Mouse (Mus musculus) forebrain, embryonic 11.5 days (tissue): Measurements from ENCODE around the gene Pecr. TPM values are rescaled to one million over a fixed set of nuclear protein-coding genes. Genes with fewer than 3 reads are reported as not detected.
"Not testable (repeated sequence)": the region's sequence is repeated elsewhere in the genome, so short reads cannot be mapped to it uniquely, and the experiment has no call there.

Experiments
- ATAC-seq: fragments of 200-750 bp; cut with Nextera tagmentation; replicated peaks from 2 replicates; pipeline ENCODE4 v1.8.0; 2017; ENCODE audit warnings: moderate TSS enrichment; ENCODE audit not compliant: low FRiP score
- DNase-seq: peaks from one replicate; pipeline ENCODE4 v3.0.0-alpha.2; 2017; ENCODE audit warnings: low spot score
- H3K27ac ChIP-seq: fragments of 300-500 bp; sonication (generic); 2 replicates; pipeline ENCODE4 v1.5.1; 2014; ENCODE audit warnings: low read depth, low read length
- H3K27me3 ChIP-seq: fragments of 300-500 bp; sonication (generic); 2 replicates; pipeline ENCODE4 v1.6.1; 2014; ENCODE audit warnings: mild to moderate bottlenecking, low read length, mixed read lengths; ENCODE audit not compliant: control insufficient read depth, insufficient read depth
- H3K36me3 ChIP-seq: fragments of 300-500 bp; sonication (generic); 2 replicates; pipeline ENCODE4 v1.6.1; 2014; ENCODE audit warnings: mild to moderate bottlenecking, low read length, moderate library complexity, mixed read lengths; ENCODE audit not compliant: control insufficient read depth, insufficient read depth
- H3K4me1 ChIP-seq: fragments of 300-500 bp; sonication (generic); replicated peaks from 2 replicates; pipeline ENCODE4 v1.6.1; 2014; ENCODE audit warnings: low read length, mixed read lengths; ENCODE audit not compliant: control insufficient read depth, insufficient read depth
- H3K4me2 ChIP-seq: fragments of 300-500 bp; sonication (generic); 2 replicates; pipeline ENCODE4 v1.6.1; 2014; ENCODE audit warnings: low read depth, mild to moderate bottlenecking, low read length, moderate library complexity, mixed read lengths; ENCODE audit not compliant: severe bottlenecking
- H3K4me3 ChIP-seq: fragments of 300-500 bp; sonication (generic); 2 replicates; pipeline ENCODE4 v1.5.1; 2014; ENCODE audit warnings: low read depth, low read length
- H3K9ac ChIP-seq: fragments of 300-500 bp; sonication (generic); 2 replicates; pipeline ENCODE4 v1.6.1; 2014; ENCODE audit warnings: low read length
- H3K9me3 ChIP-seq: fragments of 300-500 bp; sonication (generic); 2 replicates; pipeline ENCODE4 v1.6.1; 2016; ENCODE audit warnings: low read length, mixed read lengths; ENCODE audit not compliant: control insufficient read depth
- WGBS: fragments of 180-500 bp; shearing (Covaris S2); extraction: QIAGEN DNeasy Blood & Tissue Kit; methylation state at CpG from one replicate; pipeline ENCODE4 v1.1.7; 2014; 5-methylcytosine and 5-hydroxymethylcytosine counted together
- polyA plus RNA-seq: library from polyadenylated mRNA; unstranded; fragments of >200 nt; fragmentation: Nextera tagmentation; extraction: Ambion mirVana; gene quantifications from 2 replicates; pipeline ENCODE4 v1.2.1, GENCODE M21; 2014

Gene Pecr
- polyA plus RNA-seq, 1 experiment from 2014 or later = 14.5 TPM

DNA sequence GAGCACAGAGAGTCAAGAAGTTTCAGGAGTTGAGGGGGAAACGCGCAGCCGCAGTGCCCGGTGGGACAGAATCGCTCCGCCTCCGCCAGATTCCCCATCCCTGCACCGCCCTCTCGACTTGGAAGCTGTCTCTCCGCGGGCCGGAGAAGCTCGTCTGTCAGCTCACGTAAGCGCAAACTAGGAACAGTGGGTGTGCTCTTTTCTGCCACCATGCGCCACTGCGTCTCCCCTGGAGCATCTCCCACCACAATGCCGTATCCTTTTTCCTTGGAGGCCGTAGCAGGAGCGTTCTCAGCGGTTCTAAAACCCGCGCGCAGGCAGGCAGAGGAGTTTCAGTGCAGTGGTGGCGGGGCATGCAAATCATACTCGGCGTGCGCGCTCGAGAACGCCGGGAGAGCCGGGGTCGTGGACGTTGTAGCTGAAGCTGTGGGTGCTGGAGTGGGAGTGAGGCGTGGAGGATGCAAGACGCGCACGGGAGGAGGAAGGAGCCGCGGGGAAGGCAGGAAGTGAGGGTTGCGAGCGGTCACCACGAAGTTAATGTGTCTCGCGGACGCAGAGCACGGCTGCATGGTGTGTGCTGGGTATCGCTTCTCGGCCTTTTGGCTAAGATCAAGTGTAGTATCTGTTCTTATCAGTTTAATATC is 47.6 kb downstream of the Pecr start:
- not testable (repeated sequence) for H3K9me3 ChIP-seq, H3K36me3 ChIP-seq, H3K4me1 ChIP-seq, H3K27ac ChIP-seq, H3K27me3 ChIP-seq
- ATAC-seq (peak; percentile 87), DNase-seq (peak; percentile 86)
- Histone ChIP-seq H3K4me2 (peak overlapping the region; percentile 76), H3K9ac (peak overlapping the region; percentile 52), H3K4me3 (peak overlapping the region; percentile 49)
- under 1% methylated on average over 35 of the region's 50 CpGs for whole genome bisulfite sequencing

DNA sequence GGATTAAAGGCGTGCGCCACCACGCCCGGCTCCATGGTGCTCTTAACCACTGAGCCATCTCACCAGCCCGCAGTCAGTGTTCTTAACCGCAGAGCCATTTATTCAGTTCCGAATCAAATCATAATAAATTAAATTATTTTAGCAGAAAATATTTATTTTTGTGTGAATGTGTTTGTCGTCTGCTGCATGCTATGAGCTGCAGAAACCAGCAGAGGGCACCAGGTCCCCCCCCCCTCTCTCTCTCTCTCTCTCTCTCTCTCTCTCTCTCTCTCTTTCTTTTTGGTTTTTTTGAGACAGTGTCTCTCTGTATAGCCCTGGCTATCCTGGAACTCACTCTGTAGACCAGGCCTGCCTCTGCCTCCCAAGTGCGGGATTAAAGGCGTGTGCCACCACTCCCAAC is 51.5 kb downstream of the Pecr start:
- H3K36me3 ChIP-seq, ATAC-seq, H3K9me3 ChIP-seq: not testable (repeated sequence)

DNA sequence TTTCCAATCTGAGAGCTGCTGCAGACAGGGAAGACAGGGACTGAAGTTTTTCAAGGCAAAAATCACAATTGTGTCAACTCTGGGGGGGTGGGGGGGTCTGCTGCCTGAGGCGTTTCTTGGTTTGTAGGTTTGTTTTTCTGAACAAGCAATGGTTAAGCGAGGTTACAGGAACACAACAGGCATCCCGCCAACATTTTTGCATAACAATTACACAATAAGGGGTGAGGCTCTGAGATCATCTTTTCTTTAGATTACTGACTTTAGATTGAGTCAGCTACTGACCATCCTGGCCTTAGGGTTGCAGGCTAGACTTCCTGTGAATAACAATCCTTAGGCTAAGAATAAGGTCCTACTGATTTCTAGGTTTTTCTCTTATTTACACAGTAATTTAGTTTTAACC is 55.1 kb downstream of the Pecr start:
- H3K27ac ChIP-seq = no peak overlapping the region
- H3K36me3 ChIP-seq = no peaks in the 10 kb centered on the region
- peaks cover 10% of the 10 kb centered on the region for H3K27me3 ChIP-seq
- no peaks in the 10 kb centered on the region for H3K9me3 ChIP-seq
- no peak overlapping the region for H3K9ac ChIP-seq
- H3K4me2 ChIP-seq = no peak overlapping the region
- WGBS = 33% methylated on average over 3 of the region's 3 CpGs
- DNase-seq (no peak), ATAC-seq (no peak)
- no peak overlapping the region for H3K4me3 ChIP-seq
- peaks cover 2% of the 10 kb centered on the region; the same call in 1 of the 2 replicates for H3K4me1 ChIP-seq

More for the DNA sequence above, 51.5 kb downstream of the Pecr start:
- not testable (repeated sequence) for H3K4me1 ChIP-seq, H3K9ac ChIP-seq, DNase-seq, H3K4me3 ChIP-seq, H3K27me3 ChIP-seq, H3K27ac ChIP-seq, H3K4me2 ChIP-seq
- 77% methylated on average over 10 of the region's 10 CpGs for WGBS

DNA sequence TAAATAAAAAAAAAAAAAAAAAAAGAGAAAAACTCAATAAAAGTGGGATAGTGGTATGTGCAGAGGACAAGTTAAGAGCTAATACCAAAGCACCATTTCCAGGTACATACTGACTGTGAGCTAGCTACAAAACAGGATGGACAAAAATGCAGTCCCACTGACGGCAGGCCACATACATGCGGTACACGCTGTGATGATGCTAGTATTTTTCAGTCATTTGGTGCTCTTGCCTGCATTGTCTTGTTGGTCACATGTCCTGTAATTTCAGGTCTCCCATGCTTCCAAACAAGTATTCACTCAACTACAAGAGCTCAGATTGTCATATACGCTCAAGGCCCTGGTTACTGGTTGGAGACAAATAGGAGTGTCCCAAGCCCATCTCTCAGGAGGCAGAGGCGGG is 56.6 kb downstream of the Pecr start:
- H3K36me3 ChIP-seq = no peaks in the 10 kb centered on the region
- DNase-seq (no peak), ATAC-seq (no peak)
- no peak overlapping the region for H3K4me2 ChIP-seq
- no peak overlapping the region for H3K27ac ChIP-seq
- 91% methylated on average over 5 of the region's 5 CpGs for WGBS
- no peaks in the 10 kb centered on the region for H3K9me3 ChIP-seq
- no peak overlapping the region for H3K4me3 ChIP-seq
- H3K27me3 ChIP-seq = peaks cover 10% of the 10 kb centered on the region
- no peak overlapping the region for H3K9ac ChIP-seq
- H3K4me1 ChIP-seq = peaks cover 2% of the 10 kb centered on the region; the same call in 1 of the 2 replicates

DNA sequence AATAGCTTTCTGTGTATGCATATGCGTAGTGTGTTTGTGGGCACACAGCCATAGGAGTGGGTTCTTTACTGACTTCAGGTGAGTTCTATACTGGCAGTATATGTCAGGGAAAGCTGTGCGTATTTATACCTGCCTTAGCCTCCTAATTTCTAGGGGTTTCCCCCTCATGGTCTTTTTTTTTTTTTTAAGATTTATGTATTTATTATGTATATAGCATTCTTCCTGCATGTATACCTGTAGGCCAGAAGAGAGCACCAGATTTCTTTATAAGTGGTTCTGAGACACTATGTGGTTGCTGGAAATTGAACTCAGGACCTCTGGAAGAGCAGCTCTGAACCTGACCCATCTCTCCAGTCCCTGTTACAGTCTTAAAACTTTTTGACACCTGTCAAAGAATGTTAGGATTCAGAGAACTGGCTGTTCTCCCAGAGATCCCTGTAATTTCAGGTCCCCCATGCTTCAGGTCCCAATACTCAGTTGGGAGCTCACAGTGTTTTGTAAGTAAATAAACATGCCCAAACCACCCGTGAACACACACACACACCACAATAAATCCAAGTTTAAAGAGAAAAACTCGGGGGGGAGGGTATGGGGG is 57.1 kb downstream of the Pecr start:
- Histone ChIP-seq H3K27me3 (peaks cover 10% of the 10 kb centered on the region), H3K4me2 (no peak overlapping the region), H3K27ac (no peak overlapping the region), H3K4me3 (no peak overlapping the region), H3K9me3 (no peaks in the 10 kb centered on the region), H3K36me3 (no peaks in the 10 kb centered on the region), H3K9ac (no peak overlapping the region), H3K4me1 (peaks cover 2% of the 10 kb centered on the region; the same call in 1 of the 2 replicates)
- DNase-seq (no peak), ATAC-seq (peak; percentile 3; the same call in 1 of the 2 replicates)
- WGBS = 58% methylated on average over 4 of the region's 4 CpGs

DNA sequence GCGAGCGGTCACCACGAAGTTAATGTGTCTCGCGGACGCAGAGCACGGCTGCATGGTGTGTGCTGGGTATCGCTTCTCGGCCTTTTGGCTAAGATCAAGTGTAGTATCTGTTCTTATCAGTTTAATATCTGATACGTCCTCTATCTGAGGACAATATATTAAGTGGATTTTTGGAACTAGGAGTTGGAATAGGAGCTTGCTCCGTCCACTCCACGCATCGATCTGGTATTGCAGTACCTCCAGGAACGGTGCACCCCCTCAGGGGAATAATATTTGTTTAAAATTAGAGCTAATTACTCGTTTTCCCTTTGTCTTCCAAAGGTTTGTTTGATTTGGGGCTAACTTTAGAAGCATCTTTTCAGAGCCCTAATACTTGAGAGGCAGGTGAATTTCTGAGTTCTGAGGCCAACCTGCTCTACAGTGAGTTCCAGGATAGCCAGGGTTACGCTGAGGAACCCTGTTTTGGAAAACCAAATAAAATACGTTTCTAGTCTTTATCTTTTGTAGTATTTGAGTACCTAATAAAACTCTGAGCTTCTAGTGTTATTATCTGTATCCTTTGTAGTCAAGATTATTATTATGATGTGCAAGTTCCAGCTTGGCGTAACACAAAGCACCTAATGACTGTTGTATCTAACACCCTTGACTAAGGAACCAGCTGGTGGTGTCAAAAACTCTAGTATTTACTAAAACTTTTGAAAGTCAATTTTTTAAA is 57.8 kb downstream of the Pecr start:
- Histone ChIP-seq H3K27ac (no peak overlapping the region), H3K9ac (peak overlapping the region; percentile 49; the same call in 1 of the 2 replicates), H3K4me2 (no peak overlapping the region; the same call in 1 of the 2 replicates), H3K4me1 (peaks cover 2% of the 10 kb centered on the region; the same call in 1 of the 2 replicates), H3K27me3 (peaks cover 10% of the 10 kb centered on the region), H3K9me3 (no peaks in the 10 kb centered on the region), H3K4me3 (peak overlapping the region; percentile 34), H3K36me3 (no peaks in the 10 kb centered on the region)
- peak; percentile 89 for ATAC-seq
- WGBS = 1% methylated on average over 9 of the region's 18 CpGs
- DNase-seq = peak; percentile 63

DNA sequence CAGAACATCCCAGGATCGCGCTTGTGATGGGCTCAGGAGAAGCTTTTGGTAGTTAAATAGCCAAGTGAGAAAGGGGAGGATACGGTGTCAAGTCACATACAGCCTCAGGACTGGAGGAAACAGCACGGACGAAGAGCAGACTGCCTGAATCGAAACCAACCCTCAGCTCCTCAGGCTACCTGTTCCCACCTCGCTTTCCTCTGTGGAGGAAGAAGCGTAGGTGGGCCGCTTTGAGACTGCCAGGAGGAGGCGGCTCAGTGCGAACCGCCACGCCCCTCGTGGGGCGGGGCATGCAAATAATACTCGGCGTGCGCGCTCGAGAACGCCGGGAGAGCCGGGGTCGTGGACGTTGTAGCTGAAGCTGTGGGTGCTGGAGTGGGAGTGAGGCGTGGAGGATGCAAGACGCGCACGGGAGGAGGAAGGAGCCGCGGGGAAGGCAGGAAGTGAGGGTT is 58.4 kb downstream of the Pecr start:
- Histone ChIP-seq H3K27me3 (peaks cover 10% of the 10 kb centered on the region), H3K9ac (peak overlapping the region; percentile 49; the same call in 1 of the 2 replicates), H3K4me2 (peak overlapping the region; percentile 58), H3K4me3 (peak overlapping the region; percentile 34)
- H3K4me1 ChIP-seq, H3K27ac ChIP-seq, H3K9me3 ChIP-seq, H3K36me3 ChIP-seq: not testable (repeated sequence)
- under 1% methylated on average over 25 of the region's 31 CpGs for WGBS
- ATAC-seq (peak; percentile 92), DNase-seq (peak; percentile 89)

DNA sequence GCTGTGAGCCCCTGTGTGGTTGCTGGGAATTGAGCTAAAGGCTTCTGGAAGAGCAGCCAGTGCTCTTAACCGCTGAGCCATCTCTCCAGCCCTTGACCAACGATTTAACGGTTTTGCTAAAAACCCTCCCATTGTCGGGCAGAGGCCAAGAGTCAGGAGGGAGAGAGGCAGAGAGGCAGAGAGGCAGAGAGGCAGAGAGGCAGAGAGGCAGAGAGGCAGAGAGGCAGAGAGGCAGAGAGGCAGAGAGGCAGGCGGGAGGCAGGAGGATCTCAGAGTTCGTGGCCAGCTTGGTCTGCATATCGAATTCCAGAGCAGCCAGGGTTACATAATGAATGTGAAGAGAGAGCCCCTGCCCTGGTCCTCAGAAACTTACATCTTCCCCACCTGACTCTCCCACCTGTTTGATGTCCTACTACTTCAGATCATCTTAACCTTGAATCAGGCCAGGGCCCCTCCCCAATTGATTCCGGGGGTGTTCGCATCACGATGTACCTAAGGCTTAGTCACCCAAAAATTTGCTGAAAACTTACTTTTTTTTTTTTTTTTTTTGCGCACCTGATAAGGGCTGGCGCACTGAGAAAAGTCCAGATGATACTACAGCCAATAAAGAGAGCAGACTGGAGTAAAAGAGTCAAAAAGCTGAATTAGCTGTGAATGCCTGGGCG is 58.9 kb downstream of the Pecr start:
- DNase-seq (no peak), ATAC-seq (no peak)
- Histone ChIP-seq H3K36me3 (no peaks in the 10 kb centered on the region), H3K9ac (peak overlapping the region; percentile 49; the same call in 1 of the 2 replicates), H3K27ac (no peak overlapping the region), H3K4me3 (peak overlapping the region; percentile 34), H3K27me3 (peaks cover 10% of the 10 kb centered on the region), H3K4me2 (peak overlapping the region; percentile 58), H3K4me1 (peaks cover 2% of the 10 kb centered on the region; the same call in 1 of the 2 replicates), H3K9me3 (no peaks in the 10 kb centered on the region)
- 12% methylated on average over 13 of the region's 13 CpGs for WGBS
